Mouse (Mus musculus) stomach, postnatal 0 days (tissue): ENCODE measurements around the gene Skiv2l. TPM values are rescaled to one million over a fixed set of nuclear protein-coding genes. Genes with fewer than 3 reads are reported as not detected.

ENCODE experiments used
- ATAC-seq: fragments of 200-750 bp; cut with Nextera tagmentation; 2 replicates; pipeline ENCODE4 v1.8.0; 2017; ENCODE audit not compliant: low FRiP score, low TSS enrichment
- DNase-seq: peaks from one replicate; pipeline ENCODE4 v3.0.0-alpha.2; 2016; ENCODE audit warnings: low spot score
- H3K27ac ChIP-seq: fragments of 300-500 bp; sonication (generic); replicated peaks from 2 replicates; pipeline ENCODE4 v1.5.1; 2014; ENCODE audit warnings: mild to moderate bottlenecking, control low read depth
- H3K27me3 ChIP-seq: fragments of 300-500 bp; sonication (generic); 2 replicates; pipeline ENCODE4 v1.6.1; 2014; ENCODE audit warnings: low read length; ENCODE audit not compliant: control insufficient read depth, insufficient read depth
- H3K36me3 ChIP-seq: fragments of 300-500 bp; sonication (generic); 2 replicates; pipeline ENCODE4 v1.6.1; 2014; ENCODE audit warnings: low read length, mixed read lengths; ENCODE audit not compliant: control insufficient read depth, insufficient read depth
- H3K4me1 ChIP-seq: fragments of 300-500 bp; sonication (generic); replicated peaks from 2 replicates; pipeline ENCODE4 v1.6.1; 2014; ENCODE audit warnings: antibody characterized with exemption; ENCODE audit not compliant: control insufficient read depth, insufficient read depth
- H3K4me2 ChIP-seq: fragments of 300-500 bp; sonication (generic); replicated peaks from 2 replicates; pipeline ENCODE4 v1.6.1; 2014; ENCODE audit warnings: low read depth, mild to moderate bottlenecking, control low read depth, moderate library complexity
- H3K4me3 ChIP-seq: fragments of 300-500 bp; sonication (generic); 2 replicates; pipeline ENCODE4 v1.5.1; 2014; ENCODE audit warnings: low read depth, low read length, control low read depth
- H3K9ac ChIP-seq: fragments of 300-500 bp; sonication (generic); 2 replicates; pipeline ENCODE4 v1.6.1; 2014; ENCODE audit warnings: mild to moderate bottlenecking, low read length, control low read depth, mixed read lengths
- H3K9me3 ChIP-seq: fragments of 300-500 bp; sonication (generic); 2 replicates; pipeline ENCODE4 v1.6.1; 2016; ENCODE audit warnings: low read length; ENCODE audit not compliant: control insufficient read depth
- CTCF ChIP-seq: IDR thresholded peaks from 2 replicates; pipeline ENCODE4 v1.5.1; 2016; ENCODE audit warnings: antibody characterized with exemption, low read depth, mild to moderate bottlenecking, moderate library complexity
- EP300 ChIP-seq: optimal IDR thresholded peaks from 2 replicates; pipeline ENCODE3; 2016; ENCODE audit warnings: antibody characterized with exemption
- WGBS: fragments of 180-500 bp; shearing (Covaris S2); extraction: QIAGEN DNeasy Blood & Tissue Kit; methylation state at CpG from one replicate; pipeline ENCODE4 v1.1.7; 2014; 5-methylcytosine and 5-hydroxymethylcytosine counted together
- polyA plus RNA-seq: library from polyadenylated mRNA; unstranded; fragments of >200 nt; fragmentation: Nextera tagmentation; extraction: Ambion mirVana; gene quantifications from 2 replicates; pipeline ENCODE4 v1.2.1, GENCODE M21; 2015

The Skiv2l gene
- polyA plus RNA-seq, 1 experiment from 2014 or later: 22.5 TPM

DNA sequence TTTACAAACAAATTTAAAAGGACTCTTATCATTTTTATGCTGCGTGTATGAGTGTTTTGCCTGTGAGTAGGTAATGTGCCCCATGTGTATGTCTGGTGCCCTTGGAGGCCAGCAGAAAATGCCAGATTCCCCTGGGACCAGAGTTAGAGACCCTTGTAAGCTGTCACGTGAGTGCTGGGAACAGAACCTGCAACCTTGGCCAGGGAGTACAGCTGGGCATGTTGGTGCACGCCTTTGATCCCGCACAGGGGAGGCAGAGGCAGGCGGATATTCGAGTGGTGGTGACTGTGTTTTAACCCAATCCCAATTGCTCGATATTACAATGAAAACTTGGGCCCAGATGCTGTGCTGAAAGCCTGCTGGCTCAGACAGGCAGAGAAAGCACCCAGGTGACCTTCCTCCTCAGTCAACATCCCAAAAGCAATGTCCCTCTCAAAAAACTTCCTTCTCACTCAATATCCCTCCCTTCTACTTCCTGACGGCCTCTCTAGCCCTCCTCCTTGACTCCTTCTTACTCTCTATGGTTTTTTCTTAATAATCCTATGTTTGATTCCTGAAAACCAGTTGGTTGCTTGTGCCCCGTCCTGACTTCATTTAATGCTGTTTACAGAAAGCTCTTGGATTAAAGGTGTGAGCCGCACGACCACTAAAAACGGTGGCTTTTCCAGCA, 40.2 kb upstream of the Skiv2l start:
- H3K36me3 ChIP-seq: no peaks in the 10 kb centered on the region
- no peaks in the 10 kb centered on the region for H3K27me3 ChIP-seq
- TF ChIP-seq EP300: no peak
- no peak for TF ChIP-seq CTCF
- H3K4me1 ChIP-seq: no peaks in the 10 kb centered on the region
- H3K9ac ChIP-seq: no peak overlapping the region
- ATAC-seq: no peak
- H3K27ac ChIP-seq: no peak overlapping the region
- H3K9me3 ChIP-seq: no peaks in the 10 kb centered on the region
- H3K4me2 ChIP-seq: no peak overlapping the region
- WGBS: 80% methylated on average over 12 of the region's 12 CpGs
- H3K4me3 ChIP-seq: no peak overlapping the region
- no peak for DNase-seq

DNA sequence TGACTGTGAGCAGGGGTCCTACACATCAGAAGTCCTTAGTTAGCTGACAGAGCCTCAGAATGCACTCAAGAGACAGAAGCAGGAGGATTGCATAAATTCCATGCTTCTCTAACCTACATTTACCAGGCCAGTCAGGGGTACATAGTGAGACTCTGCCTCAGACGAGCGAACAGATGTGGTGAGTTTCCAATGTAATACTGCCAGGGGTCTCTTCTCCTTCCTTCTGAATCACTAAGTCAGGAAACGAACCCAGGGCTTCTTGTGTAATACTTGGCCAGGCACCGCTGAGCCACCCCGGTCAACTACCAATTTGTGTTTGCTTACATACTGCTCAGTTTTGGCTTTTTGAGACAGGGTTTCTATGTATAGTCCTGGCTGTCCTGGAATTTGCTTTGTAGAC, 37.9 kb upstream of the Skiv2l start:
- H3K4me1 ChIP-seq: no peaks in the 10 kb centered on the region
- no peaks in the 10 kb centered on the region for H3K9me3 ChIP-seq
- TF ChIP-seq CTCF (no peak), EP300 (no peak)
- no peak for DNase-seq
- no peaks in the 10 kb centered on the region for H3K27me3 ChIP-seq
- no peak overlapping the region for H3K4me3 ChIP-seq
- ATAC-seq: no peak
- 83% methylated on average over 5 of the region's 5 CpGs for WGBS
- H3K4me2 ChIP-seq: no peak overlapping the region
- H3K27ac ChIP-seq: no peak overlapping the region
- no peaks in the 10 kb centered on the region for H3K36me3 ChIP-seq
- H3K9ac ChIP-seq: no peak overlapping the region

DNA sequence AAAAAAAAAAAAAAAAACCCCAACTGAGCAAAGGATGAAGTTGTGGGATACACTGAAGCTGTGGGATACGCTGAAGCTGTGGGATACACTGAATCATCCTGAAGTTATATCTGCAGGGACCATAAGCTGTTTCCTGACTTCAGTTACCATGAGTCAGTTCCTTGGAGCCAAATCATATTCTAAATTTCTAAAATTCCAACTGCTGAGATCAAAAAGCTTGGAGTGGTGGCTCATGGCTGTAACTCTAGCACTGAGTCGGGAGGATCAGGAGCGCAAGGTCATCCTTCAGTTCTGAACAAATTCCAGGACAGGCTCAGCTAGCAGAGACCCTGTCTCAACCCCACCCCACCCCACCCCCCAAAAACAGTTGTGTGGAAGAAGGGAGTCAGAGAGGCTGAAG, 35.6 kb upstream of the Skiv2l start:
- no peaks in the 10 kb centered on the region for H3K27me3 ChIP-seq
- H3K4me1 ChIP-seq: no peaks in the 10 kb centered on the region
- no peak overlapping the region for H3K4me2 ChIP-seq
- TF ChIP-seq CTCF (no peak), EP300 (no peak)
- H3K9ac ChIP-seq: no peak overlapping the region
- WGBS: 74% methylated on average over 3 of the region's 3 CpGs
- H3K36me3 ChIP-seq: no peaks in the 10 kb centered on the region
- no peak overlapping the region for H3K27ac ChIP-seq
- H3K4me3 ChIP-seq: no peak overlapping the region
- ATAC-seq (no peak), DNase-seq (no peak)
- H3K9me3 ChIP-seq: no peaks in the 10 kb centered on the region

DNA sequence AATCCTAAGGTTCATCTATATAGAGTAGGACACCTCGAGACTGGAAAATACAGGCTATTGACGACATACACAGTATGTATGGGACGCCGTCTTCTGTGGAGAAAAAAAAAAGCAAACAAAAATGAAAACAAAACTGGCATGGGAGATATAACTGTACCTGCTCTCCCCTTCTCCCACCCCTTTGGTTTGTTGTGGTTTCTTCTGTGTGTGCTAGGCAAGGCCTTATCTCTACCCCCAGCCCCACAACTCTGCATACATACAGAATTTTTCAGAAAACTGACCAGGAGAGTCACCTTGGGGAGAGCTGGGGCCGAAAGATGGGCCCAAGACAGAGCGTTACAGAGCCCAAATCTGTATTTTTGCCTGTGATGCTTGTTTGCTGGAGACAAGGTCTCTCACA, 34.7 kb upstream of the Skiv2l start:
- no peaks in the 10 kb centered on the region for H3K36me3 ChIP-seq
- TF ChIP-seq CTCF: no peak
- no peak for TF ChIP-seq EP300
- H3K27ac ChIP-seq: no peak overlapping the region
- 86% methylated on average over 6 of the region's 6 CpGs for WGBS
- H3K27me3 ChIP-seq: no peaks in the 10 kb centered on the region
- no peak for DNase-seq
- H3K9ac ChIP-seq: no peak overlapping the region
- no peak for ATAC-seq
- H3K4me1 ChIP-seq: no peaks in the 10 kb centered on the region
- no peak overlapping the region for H3K4me2 ChIP-seq
- no peak overlapping the region for H3K4me3 ChIP-seq
- no peaks in the 10 kb centered on the region for H3K9me3 ChIP-seq

DNA sequence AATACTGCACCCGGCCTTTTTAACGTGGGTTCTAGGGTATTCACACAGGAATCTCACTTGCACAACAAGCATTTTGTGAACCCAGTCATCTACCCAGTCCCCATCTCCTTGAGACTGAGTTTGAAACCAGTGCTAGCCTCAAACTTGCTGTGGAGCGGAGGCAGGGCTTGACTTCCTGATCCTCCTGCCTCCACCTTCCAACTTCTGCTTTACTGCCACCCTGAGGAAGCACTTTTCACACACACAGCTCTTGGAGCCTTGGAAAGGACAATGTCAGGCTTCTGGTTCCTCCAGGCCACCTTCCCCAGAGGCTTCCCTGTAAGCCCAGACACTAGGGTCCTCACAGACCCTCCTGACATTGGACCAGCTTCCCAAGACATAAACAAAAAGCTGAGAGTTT, 33.3 kb upstream of the Skiv2l start:
- no peaks in the 10 kb centered on the region for H3K27me3 ChIP-seq
- no peaks in the 10 kb centered on the region for H3K36me3 ChIP-seq
- no peak overlapping the region for H3K4me2 ChIP-seq
- H3K4me3 ChIP-seq: no peak overlapping the region
- no peak for ATAC-seq
- no peak for DNase-seq
- no peak overlapping the region for H3K27ac ChIP-seq
- 61% methylated on average over 3 of the region's 3 CpGs for WGBS
- H3K9ac ChIP-seq: no peak overlapping the region
- TF ChIP-seq EP300: no peak
- peak; percentile 55 for TF ChIP-seq CTCF
- H3K9me3 ChIP-seq: no peaks in the 10 kb centered on the region
- no peaks in the 10 kb centered on the region for H3K4me1 ChIP-seq

DNA sequence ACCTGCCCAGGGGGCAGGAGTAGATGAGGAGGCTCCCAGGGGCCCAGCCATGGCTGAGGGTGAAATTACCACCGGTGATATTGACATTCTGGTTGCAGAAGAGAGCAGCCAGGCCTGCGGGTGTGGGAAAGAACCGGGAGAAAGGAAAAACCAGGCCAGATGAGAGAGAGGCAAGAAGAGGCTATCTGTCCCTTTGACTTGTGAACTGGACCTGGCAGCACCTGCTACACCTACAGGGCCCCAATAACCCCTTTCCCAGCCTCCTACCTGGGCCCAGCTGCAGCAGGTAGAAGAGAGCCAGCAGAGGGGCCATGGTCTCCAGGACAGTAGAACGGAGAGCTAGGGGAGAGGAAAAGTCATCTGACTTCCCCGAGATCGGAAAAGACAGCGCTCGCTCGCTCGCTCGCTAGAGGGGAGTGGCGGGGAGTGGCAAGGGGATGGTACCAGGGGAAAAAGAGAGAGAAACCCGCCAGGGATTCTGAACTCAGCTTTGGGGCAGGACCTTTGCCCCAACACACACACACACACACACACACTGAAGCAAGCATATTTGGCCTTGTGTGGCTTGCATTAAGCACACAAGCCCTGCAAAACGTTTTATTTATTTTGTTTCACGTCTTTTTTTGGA, 31.8 kb upstream of the Skiv2l start, which contains the start of gene Gm20547:
Gm20547 (minus strand) TSS at position 360 of the 628 bp plus-strand sequence.
- 9% methylated on average over 15 of the region's 15 CpGs for WGBS
- Histone ChIP-seq H3K4me3 (0 out of 2 replicates have a peak within 1 kb of the TSS, but pooled peaks have one; percentile 2), H3K36me3 (no peaks in the 10 kb centered on the region), H3K27ac (no peak within 1 kb of the TSS), H3K9me3 (no peaks in the 10 kb centered on the region), H3K9ac (peak within 1 kb of the TSS; percentile 27; the same call in 1 of the 2 replicates), H3K4me2 (peak within 1 kb of the TSS; percentile 31), H3K27me3 (no peaks in the 10 kb centered on the region), H3K4me1 (no peaks in the 10 kb centered on the region)
- TF ChIP-seq CTCF (no peak), EP300 (no peak)
- ATAC-seq: peak; percentile 31; the same call in 1 of the 2 replicates
- no peak for DNase-seq
